Mouse (Mus musculus): ENCODE measurements around the gene Lig4.

Lig4 gene

GRCm38 (mm10) chr8:9977573-9978314 is at the start of gene Lig4, which contains the start of gene Abhd13:
Gene Lig4, minus strand, starts transcription at chr8:9977686.
Gene Abhd13, plus strand, starts transcription at chr8:9977707.
- peak; percentile 96 for DNase-seq (ENCODE audit: inconsistent ontology term)

GRCm38 (mm10) chr8:10017231-10017630 is 39.7 kb upstream of the Lig4 start:
- DNase-seq (ENCODE audit: inconsistent ontology term) = no peak

- DNase-seq (ENCODE audit: inconsistent ontology term) = no peak
These were observed 38.8 kb upstream of the Lig4 start for GRCm38 (mm10) chr8:10016252-10016651.

DNA sequence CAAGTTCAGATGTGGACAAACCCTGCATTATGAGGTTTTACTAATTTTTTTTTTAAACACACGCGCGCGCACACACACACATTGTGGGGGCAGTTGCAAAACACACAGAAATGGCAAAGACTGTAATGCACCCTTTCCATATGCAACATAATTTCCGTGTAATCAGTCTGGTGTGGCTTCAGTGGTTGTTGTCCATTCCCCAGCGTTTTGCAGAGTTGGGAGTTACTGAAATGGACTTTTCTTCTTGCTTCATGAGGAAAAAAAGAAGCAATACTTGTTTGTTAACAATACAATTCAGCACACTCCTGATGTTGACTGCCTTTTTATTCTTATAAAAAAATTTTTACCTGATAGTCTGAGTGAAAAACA is 30.2 kb upstream of the Lig4 start:
- no peak for DNase-seq (ENCODE audit: inconsistent ontology term)

DNA sequence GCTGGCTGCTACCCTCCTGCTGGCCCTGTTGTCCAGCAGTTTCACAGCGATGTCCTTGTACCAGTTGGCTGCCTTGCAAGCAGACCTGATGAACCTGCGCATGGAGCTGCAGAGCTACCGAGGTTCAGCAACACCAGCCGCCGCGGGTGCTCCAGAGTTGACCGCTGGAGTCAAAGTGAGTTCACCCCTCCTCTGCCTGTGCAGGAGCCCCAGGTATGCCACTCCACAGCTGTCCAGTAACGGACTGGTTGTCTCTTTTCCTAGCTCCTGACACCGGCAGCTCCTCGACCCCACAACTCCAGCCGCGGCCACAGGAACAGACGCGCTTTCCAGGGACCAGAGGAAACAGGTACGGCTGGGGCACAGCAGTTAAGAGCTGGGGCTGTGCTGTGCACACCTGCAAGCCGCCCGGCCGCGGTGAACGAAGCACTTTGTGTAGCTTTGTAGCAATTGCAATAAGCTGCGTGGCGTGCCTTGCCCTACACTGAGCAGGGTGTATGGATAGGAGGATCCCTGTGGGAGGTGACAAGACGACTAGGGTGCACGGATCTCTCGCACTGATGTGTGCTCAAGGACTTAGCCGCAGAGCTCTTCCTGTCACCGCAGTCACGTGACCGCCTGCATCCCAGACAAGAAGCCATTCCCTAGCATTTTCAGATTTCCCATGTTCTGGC is 29.6 kb upstream of the Lig4 start:
- DNase-seq (ENCODE audit: inconsistent ontology term) = peak; percentile 22

DNA sequence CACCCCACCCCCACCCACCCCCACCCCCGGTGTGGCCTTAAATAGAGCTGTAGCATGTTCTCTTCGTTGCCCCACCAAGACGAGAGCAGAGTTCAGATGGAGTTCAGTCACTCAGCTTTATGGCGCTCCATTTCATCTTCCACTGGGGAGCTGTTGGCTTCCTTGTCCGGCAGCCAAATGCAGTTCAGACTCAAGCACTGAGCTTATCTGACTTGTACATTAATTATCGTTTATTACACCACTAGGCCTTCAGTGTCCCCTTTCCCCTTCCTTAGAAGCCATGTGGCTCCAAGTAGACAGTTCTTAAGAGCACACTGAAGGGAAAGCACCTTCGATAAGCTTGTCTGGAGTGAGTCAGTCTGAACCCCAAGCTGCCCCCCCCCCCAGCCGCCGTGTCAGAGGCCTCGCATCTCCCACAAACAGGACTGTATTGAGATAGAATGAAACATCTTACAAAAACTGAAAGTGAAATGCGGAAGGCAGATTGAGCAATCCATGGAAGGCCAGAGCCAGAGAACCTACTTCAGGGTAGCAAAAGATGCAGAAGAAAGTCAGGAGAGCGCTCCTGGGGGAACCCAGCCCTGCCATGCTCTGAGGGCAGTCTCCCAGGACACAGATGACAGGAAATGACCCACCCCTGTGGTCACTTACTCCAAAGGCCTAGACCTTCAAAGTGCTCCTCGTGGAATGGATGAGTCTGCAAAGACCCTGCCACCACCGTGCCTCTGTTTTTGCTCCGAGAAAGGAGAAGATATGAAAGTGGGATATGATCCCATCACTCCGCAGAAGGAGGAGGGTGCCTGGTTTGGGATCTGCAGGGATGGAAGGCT is 28.9 kb upstream of the Lig4 start, which contains the start of gene Tnfsf13b:
Gene Tnfsf13b (plus strand): TSS at position 312 of the 830 bp plus-strand sequence.
- no peak for DNase-seq (ENCODE audit: inconsistent ontology term)

DNA sequence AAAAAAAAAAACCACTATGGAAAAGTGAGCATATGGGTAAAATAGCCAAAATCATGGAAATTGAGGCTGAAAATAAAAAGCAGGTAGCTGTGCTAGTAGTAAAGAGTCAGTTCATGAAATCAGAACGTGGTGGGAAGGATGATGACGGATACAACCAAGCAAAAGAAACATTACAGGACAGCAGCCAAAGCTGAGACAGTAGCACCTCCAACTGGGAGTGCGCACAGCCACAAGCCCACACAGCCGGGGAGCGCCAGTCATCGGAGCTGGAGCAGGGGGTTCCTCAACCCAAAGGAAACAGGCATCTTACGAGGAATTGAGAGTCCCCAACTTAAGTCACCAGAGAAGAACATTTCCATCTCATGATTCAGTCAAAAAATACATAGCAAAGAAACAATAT is 26.6 kb upstream of the Lig4 start:
- DNase-seq (ENCODE audit: inconsistent ontology term) = no peak

DNA sequence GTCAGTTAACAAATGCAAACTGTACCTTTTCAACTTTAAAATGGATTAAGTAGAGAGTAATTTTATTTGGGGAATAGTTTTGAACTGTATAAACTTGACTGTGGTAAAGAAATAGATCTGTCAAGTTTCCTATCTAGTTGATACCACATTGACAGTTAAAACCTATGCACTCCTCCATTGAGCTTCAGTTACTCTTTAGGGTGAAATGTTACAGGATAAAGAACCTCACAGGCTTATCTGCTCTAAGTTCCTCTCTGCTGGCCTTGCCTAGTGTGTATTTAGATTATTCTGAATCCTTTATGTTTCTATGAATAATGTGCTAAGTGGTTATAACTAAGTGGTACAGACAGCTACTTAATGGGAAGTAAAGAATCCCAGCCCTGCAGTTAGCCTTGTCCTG is 2.7 kb upstream of the Lig4 start:
- DNase-seq (ENCODE audit: inconsistent ontology term) = no peak

GRCm38 (mm10) chr8:9979746-9980145 is 2.3 kb upstream of the Lig4 start:
- DNase-seq (ENCODE audit: inconsistent ontology term) = peak; percentile 80

DNA sequence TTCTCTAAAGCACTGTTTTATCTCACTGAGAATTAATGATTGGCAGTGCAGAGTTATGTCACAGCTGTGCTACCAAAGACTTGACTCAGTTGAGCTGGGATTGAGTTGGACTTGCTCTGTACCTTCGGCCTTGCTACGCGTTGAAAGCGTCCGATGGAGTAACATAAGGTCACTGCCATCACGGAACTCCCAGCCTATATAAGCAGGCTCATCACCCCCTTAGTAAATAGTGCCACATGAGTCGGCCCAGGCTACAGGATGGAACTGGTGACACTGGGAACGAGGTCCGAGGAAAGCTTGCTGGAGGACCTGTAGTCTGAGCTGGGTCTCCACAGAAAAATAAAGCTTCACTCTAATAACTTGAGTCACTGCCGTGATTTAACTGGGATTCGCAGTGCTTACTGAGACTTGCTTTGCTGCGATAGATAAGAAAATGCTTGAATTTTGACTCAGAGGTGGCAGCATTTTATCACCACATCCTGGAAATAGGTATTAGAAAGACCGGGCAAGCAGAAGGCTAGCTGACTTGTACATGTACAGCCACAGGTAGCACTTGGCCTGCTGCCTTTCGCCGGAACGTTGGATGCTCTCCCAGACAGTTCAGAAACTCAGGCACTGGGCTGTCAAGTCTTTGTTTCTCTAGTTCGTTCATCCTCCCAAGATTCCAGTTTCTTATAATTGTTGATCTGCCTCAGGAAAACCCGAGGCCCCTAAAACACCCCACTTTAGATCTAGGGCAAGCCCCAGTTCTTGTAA is 1.2 kb upstream of the Lig4 start:
- no peak for DNase-seq (ENCODE audit: inconsistent ontology term)

DNA sequence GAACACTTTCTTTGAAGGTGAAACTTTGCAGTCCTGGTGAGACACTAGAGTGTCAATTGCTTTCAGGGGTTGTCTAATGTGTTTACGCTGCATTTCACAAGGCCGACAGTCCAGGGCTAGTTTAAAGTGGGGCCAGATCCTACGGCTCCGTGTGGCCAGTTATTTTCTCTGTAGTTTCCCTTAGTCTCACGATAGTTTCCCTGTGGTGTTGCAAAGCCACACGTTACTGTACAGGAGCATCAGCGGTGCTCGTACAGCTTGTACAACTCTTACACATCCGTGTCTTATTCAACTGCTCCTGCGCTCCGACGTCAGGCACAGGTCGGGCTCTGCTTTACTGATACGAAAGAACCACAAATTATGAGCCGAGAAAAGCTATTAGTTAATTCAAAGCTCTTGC is 470 bp downstream of the Lig4 start:
- DNase-seq (ENCODE audit: inconsistent ontology term) = no peak

DNA sequence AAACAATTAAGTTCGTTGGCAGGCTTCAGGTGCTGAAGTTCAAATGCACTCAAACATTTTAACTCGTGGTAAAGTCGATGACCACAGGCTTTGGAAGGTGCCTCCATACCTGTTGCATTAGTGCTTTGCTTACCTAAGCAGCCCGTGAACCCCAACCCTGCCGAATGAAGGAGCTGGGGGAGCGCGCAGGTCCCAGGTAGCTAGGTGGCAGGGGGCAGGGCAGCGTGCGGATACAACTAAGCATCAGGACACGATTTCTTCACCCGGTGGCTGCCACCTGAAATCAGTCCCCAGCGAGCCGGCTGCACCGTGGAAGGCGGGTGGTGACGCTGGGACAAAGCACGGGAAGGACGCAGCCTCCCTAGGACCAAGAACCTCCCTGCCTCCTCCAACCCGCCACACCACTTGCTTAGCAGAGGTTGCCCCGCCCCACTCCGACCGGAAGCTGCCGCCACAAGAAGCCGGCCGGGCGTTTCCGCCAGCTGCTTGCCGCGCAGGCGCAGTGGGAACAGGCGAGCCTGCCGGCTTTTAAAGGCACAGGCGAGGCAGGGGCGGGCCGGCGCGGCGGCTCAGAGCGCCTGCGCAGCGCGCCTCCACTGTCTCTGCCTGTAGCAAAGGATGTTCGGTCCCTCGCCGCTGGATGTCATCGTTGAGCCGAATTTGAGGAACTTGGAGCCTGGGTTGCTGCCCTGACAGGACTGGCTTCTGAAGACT is 1.4 kb downstream of the Lig4 start:
- DNase-seq (ENCODE audit: inconsistent ontology term) = peak; percentile 99

GRCm38 (mm10) chr8:9975276-9975675 is 2.2 kb downstream of the Lig4 start:
- DNase-seq (ENCODE audit: inconsistent ontology term) = no peak

- DNase-seq (ENCODE audit: inconsistent ontology term) = no peak
These were observed 5.6 kb downstream of the Lig4 start for GRCm38 (mm10) chr8:9971866-9972265.

GRCm38 (mm10) chr8:9959919-9960318 is 17.6 kb downstream of the Lig4 start:
- DNase-seq (ENCODE audit: inconsistent ontology term) = no peak

DNA sequence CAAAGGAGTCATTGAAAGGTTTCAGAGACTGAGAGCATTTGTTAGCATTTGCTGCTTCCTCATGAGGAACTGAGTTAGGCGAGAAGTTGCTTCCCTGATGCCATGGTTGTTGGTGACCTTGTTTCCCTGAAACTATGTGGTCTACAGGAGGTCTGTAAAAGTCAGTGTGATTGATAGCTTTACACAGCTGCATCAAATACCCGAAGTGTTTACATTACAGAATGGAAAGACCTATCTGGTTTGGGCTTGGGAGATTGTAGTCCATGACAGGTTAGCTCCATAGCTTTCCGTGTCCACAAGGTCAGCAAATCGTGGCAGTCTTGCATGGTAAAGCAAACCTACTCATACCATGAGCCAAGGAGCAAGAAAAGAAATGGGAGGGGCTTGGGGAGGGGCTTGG is 19.1 kb downstream of the Lig4 start:
- no peak for DNase-seq (ENCODE audit: inconsistent ontology term)

GRCm38 (mm10) chr8:9949134-9949890 is 28.2 kb downstream of the Lig4 start:
- no peak for DNase-seq (ENCODE audit: inconsistent ontology term)

- no peak for DNase-seq (ENCODE audit: inconsistent ontology term)
These were observed 41.9 kb downstream of the Lig4 start for GRCm38 (mm10) chr8:9935574-9935973.

DNA sequence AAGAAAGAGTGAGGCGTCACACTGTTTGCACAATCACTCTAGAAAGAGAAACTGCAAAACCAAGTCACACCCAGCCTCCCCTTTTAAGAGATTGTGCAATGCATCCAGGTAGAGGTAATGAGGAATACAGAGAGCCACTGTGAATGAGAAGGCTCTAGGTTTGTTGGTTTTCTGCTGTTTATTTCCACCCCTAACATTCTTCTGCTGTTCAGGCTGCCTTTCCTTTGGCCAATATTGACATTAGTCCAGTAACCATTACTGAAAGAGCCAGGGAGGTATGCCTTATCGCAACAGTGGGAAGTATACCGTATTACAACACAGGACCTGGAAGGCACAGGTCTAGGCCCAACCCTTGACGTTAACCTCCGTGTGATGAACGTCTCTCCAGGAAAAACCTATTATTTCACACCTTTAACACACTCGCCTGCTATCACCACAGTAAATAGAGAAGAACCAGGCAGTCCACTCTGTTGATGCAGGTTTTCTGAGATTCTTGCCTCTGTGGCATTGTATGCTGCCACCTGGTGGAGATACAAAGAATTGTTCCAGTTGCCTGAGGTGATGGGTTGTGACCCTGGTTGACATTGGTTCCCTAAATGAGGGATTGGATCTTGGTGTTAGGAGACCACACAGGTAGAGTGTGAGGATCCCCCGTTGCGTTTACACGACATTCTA is 42.5 kb downstream of the Lig4 start:
- peak; percentile 14 for DNase-seq (ENCODE audit: inconsistent ontology term)

GRCm38 (mm10) chr8:9932711-9933110 is 44.8 kb downstream of the Lig4 start:
- DNase-seq (ENCODE audit: inconsistent ontology term) = peak; percentile 27

Measured in Muller cell, postnatal 12 days (primary cell).